Mouse (Mus musculus) kidney, postnatal 0 days (tissue): ENCODE data around the gene Tbck. TPM values are rescaled to one million over a fixed set of nuclear protein-coding genes. Genes with fewer than 3 reads are reported as not detected.

Experiments
- ATAC-seq: fragments of 200-750 bp; cut with Nextera tagmentation; replicated peaks from 2 replicates; pipeline ENCODE4 v1.8.0; 2017; ENCODE audit warnings: low read depth, moderate number of reproducible peaks, moderate TSS enrichment, moderate library complexity; ENCODE audit not compliant: low FRiP score
- DNase-seq: peaks from one replicate; pipeline ENCODE4 v3.0.0-alpha.2; 2016; ENCODE audit warnings: low spot score
- H3K27ac ChIP-seq: fragments of 300-500 bp; sonication (generic); 2 replicates; pipeline ENCODE4 v1.5.1; 2014; ENCODE audit warnings: mild to moderate bottlenecking
- H3K27me3 ChIP-seq: fragments of 300-500 bp; sonication (generic); 2 replicates; pipeline ENCODE4 v1.6.1; 2014; ENCODE audit warnings: low read length, mixed read lengths; ENCODE audit not compliant: insufficient read depth
- H3K36me3 ChIP-seq: fragments of 300-500 bp; sonication (generic); 2 replicates; pipeline ENCODE4 v1.6.1; 2014; ENCODE audit warnings: low read length, mixed read lengths; ENCODE audit not compliant: insufficient read depth
- H3K4me1 ChIP-seq: fragments of 300-500 bp; sonication (generic); replicated peaks from 2 replicates; pipeline ENCODE4 v1.6.1; 2014; ENCODE audit warnings: antibody characterized with exemption, low read length, mixed read lengths; ENCODE audit not compliant: insufficient read depth
- H3K4me2 ChIP-seq: fragments of 300-500 bp; sonication (generic); 2 replicates; pipeline ENCODE4 v1.6.1; 2014; ENCODE audit warnings: mild to moderate bottlenecking, low read length, moderate library complexity, mixed read lengths
- H3K4me3 ChIP-seq: fragments of 300-500 bp; sonication (generic); replicated peaks from 2 replicates; pipeline ENCODE4 v1.5.1; 2014; ENCODE audit warnings: low read depth, low read length
- H3K9ac ChIP-seq: fragments of 300-500 bp; sonication (generic); 2 replicates; pipeline ENCODE4 v1.6.1; 2014; ENCODE audit warnings: low read depth, low read length
- H3K9me3 ChIP-seq: fragments of 300-500 bp; sonication (generic); replicated peaks from 2 replicates; pipeline ENCODE4 v1.6.1; 2016; ENCODE audit warnings: low read length, inconsistent platforms, mixed read lengths
- CTCF ChIP-seq: IDR thresholded peaks from 2 replicates; pipeline ENCODE4 v1.5.1; 2016; ENCODE audit warnings: antibody characterized with exemption, low read depth, mild to moderate bottlenecking, moderate library complexity
- WGBS: fragments of 180-500 bp; shearing (Covaris S2); extraction: QIAGEN DNeasy Blood & Tissue Kit; methylation state at CpG from one replicate; pipeline ENCODE4 v1.1.7; 2014; 5-methylcytosine and 5-hydroxymethylcytosine counted together
- polyA plus RNA-seq: library from polyadenylated mRNA; unstranded; fragments of >200 nt; fragmentation: Nextera tagmentation; extraction: Ambion mirVana; gene quantifications from 2 replicates; pipeline ENCODE4 v1.2.1, GENCODE M21; 2015

Tbck gene
- polyA plus RNA-seq, 1 experiment from 2014 or later: 19.6 TPM

GRCm38 (mm10) chr3:132856651-132857050, 172.7 kb downstream of the Tbck start:
- Histone ChIP-seq H3K4me3 (no peak overlapping the region), H3K27ac (no peak overlapping the region), H3K27me3 (no peaks in the 10 kb centered on the region), H3K36me3 (no peaks in the 10 kb centered on the region), H3K4me1 (no peaks in the 10 kb centered on the region; the same call in 1 of the 2 replicates), H3K4me2 (no peak overlapping the region), H3K9ac (no peak overlapping the region), H3K9me3 (no peaks in the 10 kb centered on the region)
- no peak for ATAC-seq
- peak; percentile 26 for DNase-seq
- WGBS: 24% methylated on average over 6 of the region's 6 CpGs
- TF ChIP-seq CTCF: no peak

- Histone ChIP-seq H3K36me3 (no peaks in the 10 kb centered on the region), H3K4me3 (no peak overlapping the region), H3K27me3 (no peaks in the 10 kb centered on the region), H3K9me3 (no peaks in the 10 kb centered on the region), H3K27ac (no peak overlapping the region), H3K4me2 (no peak overlapping the region), H3K9ac (no peak overlapping the region), H3K4me1 (no peaks in the 10 kb centered on the region; the same call in none of the 2 replicates)
- ATAC-seq (no peak), DNase-seq (no peak)
- 60% methylated on average over 11 of the region's 11 CpGs for WGBS
- TF ChIP-seq CTCF: no peak
Observed at GRCm38 (mm10) chr3:132858849-132859248, 174.9 kb downstream of the Tbck start.

GRCm38 (mm10) chr3:132859573-132859972, 175.6 kb downstream of the Tbck start:
- Histone ChIP-seq H3K4me2 (no peak overlapping the region), H3K4me1 (peaks cover 4% of the 10 kb centered on the region), H3K9ac (no peak overlapping the region), H3K36me3 (no peaks in the 10 kb centered on the region), H3K9me3 (no peaks in the 10 kb centered on the region), H3K27ac (no peak overlapping the region), H3K4me3 (no peak overlapping the region), H3K27me3 (no peaks in the 10 kb centered on the region)
- no peak for ATAC-seq
- WGBS: 81% methylated on average over 7 of the region's 7 CpGs
- no peak for DNase-seq
- TF ChIP-seq CTCF: no peak

- H3K4me2 ChIP-seq: no peak overlapping the region
- H3K27me3 ChIP-seq: no peaks in the 10 kb centered on the region
- no peak overlapping the region for H3K4me3 ChIP-seq
- DNase-seq: no peak
- WGBS: 64% methylated on average over 8 of the region's 8 CpGs
- no peak for ATAC-seq
- TF ChIP-seq CTCF: no peak
- no peak overlapping the region for H3K9ac ChIP-seq
- peaks cover 11% of the 10 kb centered on the region for H3K4me1 ChIP-seq
- peak overlapping the region; percentile 10; the same call in 1 of the 2 replicates for H3K27ac ChIP-seq
- H3K36me3 ChIP-seq: no peaks in the 10 kb centered on the region
- H3K9me3 ChIP-seq: no peaks in the 10 kb centered on the region
Observed at GRCm38 (mm10) chr3:132860796-132861195, 176.9 kb downstream of the Tbck start.

GRCm38 (mm10) chr3:132863843-132864242, 179.9 kb downstream of the Tbck start:
- peaks cover 17% of the 10 kb centered on the region for H3K4me1 ChIP-seq
- no peak overlapping the region for H3K4me2 ChIP-seq
- H3K27ac ChIP-seq: 0 out of 2 replicates have a peak overlapping the region, but pooled peaks have one; percentile 62
- ATAC-seq: no peak
- DNase-seq: no peak
- TF ChIP-seq CTCF: no peak
- no peak overlapping the region for H3K9ac ChIP-seq
- H3K4me3 ChIP-seq: no peak overlapping the region
- no peaks in the 10 kb centered on the region for H3K9me3 ChIP-seq
- 71% methylated on average over 13 of the region's 13 CpGs for WGBS
- H3K27me3 ChIP-seq: no peaks in the 10 kb centered on the region
- no peaks in the 10 kb centered on the region for H3K36me3 ChIP-seq

GRCm38 (mm10) chr3:132864329-132864919, 180.5 kb downstream of the Tbck start:
- Histone ChIP-seq H3K9ac (no peak overlapping the region), H3K27ac (peak overlapping the region; percentile 62), H3K4me2 (no peak overlapping the region; the same call in 1 of the 2 replicates), H3K36me3 (no peaks in the 10 kb centered on the region), H3K4me1 (peaks cover 21% of the 10 kb centered on the region), H3K9me3 (no peaks in the 10 kb centered on the region), H3K27me3 (no peaks in the 10 kb centered on the region), H3K4me3 (no peak overlapping the region)
- no peak for DNase-seq
- no peak for ATAC-seq
- no peak for TF ChIP-seq CTCF
- WGBS: 65% methylated on average over 14 of the region's 14 CpGs

GRCm38 (mm10) chr3:132864986-132865385, 181.0 kb downstream of the Tbck start:
- WGBS: 78% methylated on average over 8 of the region's 8 CpGs
- Histone ChIP-seq H3K4me1 (peaks cover 21% of the 10 kb centered on the region), H3K9me3 (no peaks in the 10 kb centered on the region), H3K4me2 (no peak overlapping the region), H3K27ac (peak overlapping the region; percentile 77), H3K27me3 (no peaks in the 10 kb centered on the region), H3K9ac (no peak overlapping the region), H3K36me3 (no peaks in the 10 kb centered on the region), H3K4me3 (no peak overlapping the region)
- no peak for DNase-seq
- TF ChIP-seq CTCF: no peak
- ATAC-seq: no peak
